ENCODE assay signal across 10 mouse cellular contexts in genomic region chr15:99909339-99909996, GRCm38 (mm10). TPM values are rescaled to one million over a fixed set of nuclear protein-coding genes. Genes with fewer than 3 reads are reported as not detected.
A peak's percentile ranks its signal among the peaks of the same experiment; 100 is the strongest.
DNase-seq lines count a peak whose midpoint lies in the region; ATAC-seq and TF ChIP-seq lines count a peak whose summit lies in the region.
"Not testable (repeated sequence)": the region's sequence is repeated elsewhere in the genome, so short reads cannot be mapped to it uniquely, and the experiment has no call there.
"Had no signal": no experiment of that assay in that cellular context is flagged by ENCODE, and none has a peak within 500 bp of the region (broad histone marks: within the 10 kb centered on the region; RNA-seq: fewer than 3 reads in every experiment).

No protein-coding gene starts in this region.

- intact Hi-C loops in heart, adult 2 months (cut with DNase I): loop anchor here (2.0 to 5.0 kb wide), 4 partner anchors 182 to 412 kb away; partner anchors contain the start of gene Cox14

- peaks cover 5 to 15% of the 10 kb centered on the region in 2 experiments for H3K27me3 ChIP-seq in MEL (ENCODE audit: control insufficient read depth in 1 of 2, insufficient read depth in 2 of 2, low read length in 2 of 2)
- H3K27me3 ChIP-seq in heart, adult 2 months (ENCODE audit: control insufficient read depth, insufficient read depth, low read length); lung, postnatal 0 days (replicated peaks; ENCODE audit: insufficient read depth, low read length); thymus, adult 2 months (ENCODE audit: control insufficient read depth, insufficient read depth, low read length): not testable (repeated sequence)

- H3K4me1 ChIP-seq in MEL (ENCODE audit: control insufficient read depth in 1 of 2, insufficient read depth in 2 of 2, low read length in 2 of 2); heart, adult 2 months (ENCODE audit: control insufficient read depth, insufficient read depth, low read length); lung, postnatal 0 days (ENCODE audit: insufficient read depth, low read depth, low read length); thymus, adult 2 months (replicated peaks; ENCODE audit: control insufficient read depth, insufficient read depth, low read length): not testable (repeated sequence)

- not testable (repeated sequence) for H3K36me3 ChIP-seq in MEL (ENCODE audit: control insufficient read depth in 1 of 2, insufficient read depth in 2 of 2, low read length in 2 of 2); heart, adult 2 months (ENCODE audit: control insufficient read depth, insufficient read depth, low read length); lung, postnatal 0 days (ENCODE audit: insufficient read depth, low read length); thymus, adult 2 months (ENCODE audit: control insufficient read depth, insufficient read depth, low read length)

- ATAC-seq in lung, postnatal 0 days: 0 out of 2 replicates have a peak, but pooled peaks have one; percentile 37

- not testable (repeated sequence) for H3K9ac ChIP-seq in MEL (ENCODE audit: control insufficient read depth, low read depth, low read length, poor library complexity, severe bottlenecking); heart, adult 2 months (ENCODE audit: low read depth, low read length); lung, postnatal 0 days (replicated peaks; ENCODE audit: low read depth)

- H3K9me3 ChIP-seq in MEL (replicated peaks; ENCODE audit: insufficient read depth, low read length); lung, postnatal 0 days (ENCODE audit: low read length): not testable (repeated sequence)

- TF ChIP-seq RAD21 in MEL (IDR thresholded peaks at IDR 0.05; ENCODE audit: low read depth, low read length): peak; percentile 29

- 39% methylated on average over 14 of the region's 14 CpGs for WGBS in heart, adult 2 months
- 42% methylated on average over 14 of the region's 14 CpGs for WGBS in lung, postnatal 0 days
- 49% methylated on average over 14 of the region's 14 CpGs for WGBS in thymus, adult 2 months

- H3K27ac ChIP-seq in MEL (ENCODE audit: control insufficient read depth, low read depth, low read length); heart, adult 2 months; lung, postnatal 0 days (ENCODE audit: low read length); thymus, adult 2 months (ENCODE audit: control insufficient read depth, insufficient read depth, low read length): not testable (repeated sequence)

- not testable (repeated sequence) for TF ChIP-seq EP300 in MEL (IDR thresholded peaks at IDR 0.05; ENCODE audit: low read depth in 1 of 2, low read length in 2 of 2); heart, adult 2 months (IDR thresholded peaks at IDR 0.05; ENCODE audit: insufficient read depth, low read depth, low read length); lung, postnatal 0 days (IDR thresholded peaks at IDR 0.05)

- not testable (repeated sequence) for H3K4me2 ChIP-seq in lung, postnatal 0 days (replicated peaks; ENCODE audit: low read depth, low read length)

- peak; percentile 64 to 69 (median 65) for TF ChIP-seq CTCF in MEL (IDR thresholded peaks at IDR 0.05 in 2 of 3, conservative IDR thresholded peaks at IDR 0.05 in 1 of 3; ENCODE audit: control insufficient read depth in 1 of 3, insufficient read depth in 1 of 3, low read depth in 2 of 3, low read length in 3 of 3, poor library complexity in 1 of 3, severe bottlenecking in 1 of 3)
- peak; percentile 72 for TF ChIP-seq CTCF in heart, adult 2 months (IDR thresholded peaks at IDR 0.05)
- TF ChIP-seq CTCF in lung, postnatal 0 days (IDR thresholded peaks at IDR 0.05): peak; percentile 70
- not testable (repeated sequence) for TF ChIP-seq CTCF in thymus, adult 2 months (IDR thresholded peaks at IDR 0.05; ENCODE audit: borderline replicate concordance, control insufficient read depth, extremely low read depth, insufficient read depth, low read length, poor library complexity)

- TF ChIP-seq POLR2A in MEL (IDR thresholded peaks at IDR 0.05; ENCODE audit: control insufficient read depth in 1 of 2, insufficient read depth in 1 of 2, low read depth in 1 of 2, low read length in 2 of 2, poor library complexity in 1 of 2); heart, adult 2 months (IDR thresholded peaks at IDR 0.05; ENCODE audit: insufficient read depth, low read depth, low read length); thymus, adult 2 months (IDR thresholded peaks at IDR 0.05; ENCODE audit: control insufficient read depth, extremely low read depth, insufficient read depth, low read length, poor library complexity): not testable (repeated sequence)

- not testable (repeated sequence) for H3K79me2 ChIP-seq in MEL (ENCODE audit: control insufficient read depth, insufficient read depth, low read length, poor library complexity); heart, adult 2 months (replicated peaks; ENCODE audit: control insufficient read depth, insufficient read depth, low read length)

- H3K4me3 ChIP-seq in MEL (ENCODE audit: control insufficient read depth in 1 of 2, insufficient read depth in 1 of 2, low read depth in 2 of 2, low read length in 2 of 2); heart, adult 2 months; lung, postnatal 0 days (ENCODE audit: low read depth, low read length); thymus, adult 2 months (ENCODE audit: control insufficient read depth, insufficient read depth, low read length): not testable (repeated sequence)

- peak; percentile 50 for DNase-seq in MEL (ENCODE audit: low read depth, low spot score)
- DNase-seq in c-Kit-positive CD71-positive TER-119-negative erythroid progenitor cells, embryonic 14.5 days (ENCODE audit: low read depth): peak; percentile 8
- peak; percentile 69 for DNase-seq in embryo, embryonic 11 days
- DNase-seq in heart, adult 2 months: peak; percentile 7 to 38
- DNase-seq in kidney, postnatal 10 days: peak; percentile 49
- DNase-seq in lung, postnatal 0 days (ENCODE audit: low spot score): peak; percentile 45
- DNase-seq in ovary, postnatal 36 days (ENCODE audit: low spot score): peak; percentile 16
- DNase-seq in thymus, adult 2 months: peak; percentile 4

TF ChIP-seq in MEL, 35 proteins besides CTCF, POLR2A, EP300 and RAD21:
- TF ChIP-seq SMC3 (IDR thresholded peaks at IDR 0.05; ENCODE audit: low read depth, low read length) (peak; percentile 53), ZNF384 (IDR thresholded peaks at IDR 0.05; ENCODE audit: low read depth, low read length) (peak; percentile 96), ZKSCAN1 (IDR thresholded peaks at IDR 0.05; ENCODE audit: low read depth, low read length) (peak; percentile 75; the same call in 1 of the 2 replicates)

RNA-seq across cellular contexts. Expression of gene Lima1, which starts 34.2 kb away (rescaled TPM):
- 0.88 and 1.1 TPM in 2 replicates for total RNA-seq in MEL (2012; rRNA removed)
- 1 to 10 TPM in 1 of 2 experiments, not detected in 1; 7.9 TPM for polyA plus RNA-seq in MEL (2012; ENCODE audit: insufficient read depth in 1 of 2, insufficient read length in 2 of 2, low read depth in 1 of 2, low replicate concordance in 2 of 2, missing spikeins in 1 of 2)
- 10 to 100 TPM; 15.7 to 16.7 TPM for total RNA-seq in heart, adult 2 months (2021)
- polyA plus RNA-seq in heart, adult 2 months (2012; rRNA removed): 8.8 and 13.4 TPM in 2 replicates
- polyA plus RNA-seq in lung, postnatal 0 days (2015; fragmentation: Nextera tagmentation; extraction: Ambion mirVana): 28.6 and 38.5 TPM in 2 replicates
- 11.0 and 12.3 TPM in 2 replicates for polyA plus RNA-seq in thymus, adult 2 months (2012; rRNA removed)

RNA-seq across cellular contexts. Expression of gene Fam186a, which starts 57.4 kb away (rescaled TPM):
- not detected in 2 replicates for total RNA-seq in MEL (2012; rRNA removed)
- not detected for polyA plus RNA-seq in MEL (2012; ENCODE audit: insufficient read depth in 1 of 2, insufficient read length in 2 of 2, low read depth in 1 of 2, low replicate concordance in 2 of 2, missing spikeins in 1 of 2)
- total RNA-seq in heart, adult 2 months (2021): under 1 TPM; 0.10 to 0.16 TPM
- 0.12 and 0.20 TPM in 2 replicates for polyA plus RNA-seq in heart, adult 2 months (2012; rRNA removed)
- 0.01 and 0.04 TPM in 2 replicates for polyA plus RNA-seq in lung, postnatal 0 days (2015; fragmentation: Nextera tagmentation; extraction: Ambion mirVana)
- 0.03 and 0.09 TPM in 2 replicates for polyA plus RNA-seq in thymus, adult 2 months (2012; rRNA removed)
- polyA plus RNA-seq: hindbrain, embryonic 15.5 days; liver, embryonic 15.5 days had no signal

Comparison
In these comparisons a context has a peak if more than half of its experiments do, and no peak if none do; other contexts are left out.
1. DNase-seq: peak in every context shown above with its lines; median percentile 69 in embryo, embryonic 11 days; 50 in MEL; 49 in kidney, postnatal 10 days; 45 in lung, postnatal 0 days; 22 in heart, adult 2 months; 16 in ovary, postnatal 36 days; 8 in c-Kit-positive CD71-positive TER-119-negative erythroid progenitor cells, embryonic 14.5 days; 4 in thymus, adult 2 months.